Comparison of ENCODE assay signal across 20 mouse cellular contexts in the genomic region with DNA sequence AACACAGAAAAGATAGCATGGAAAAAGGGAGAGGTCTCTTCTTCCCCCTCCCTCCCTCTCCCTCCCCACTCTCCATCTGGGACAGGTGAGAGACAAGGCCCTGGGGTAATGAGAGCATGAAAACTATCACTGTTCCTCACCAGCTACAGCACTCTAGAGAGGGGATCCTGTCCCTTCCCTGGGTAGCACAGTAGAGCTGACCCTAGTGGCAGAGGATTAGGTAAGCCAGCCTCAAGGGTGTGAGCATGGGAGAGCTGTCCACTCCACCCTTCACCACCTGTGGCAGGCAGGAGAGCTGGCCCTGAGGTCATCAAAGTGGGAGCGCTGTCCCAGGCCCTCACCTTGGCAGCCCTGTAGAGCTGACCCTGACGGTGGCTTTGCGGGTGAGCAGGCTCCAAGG.
A peak's percentile ranks its signal among the peaks of the same experiment; 100 is the strongest.
DNase-seq lines count a peak whose midpoint lies in the region; ATAC-seq and TF ChIP-seq lines count a peak whose summit lies in the region.
"Had no signal": no experiment of that assay in that cellular context is flagged by ENCODE, and none has a peak within 500 bp of the region (broad histone marks: within the 10 kb centered on the region; RNA-seq: fewer than 3 reads in every experiment).

No protein-coding gene starts in this region.

- H3K9me3 ChIP-seq in hindbrain, embryonic 10.5 days = no peaks in the 10 kb centered on the region
- no peaks in the 10 kb centered on the region for H3K9me3 ChIP-seq in hindbrain, embryonic 13.5 days
- H3K9me3 ChIP-seq in midbrain, embryonic 13.5 days = no peaks in the 10 kb centered on the region
- no peaks in the 10 kb centered on the region for H3K9me3 ChIP-seq in midbrain, embryonic 15.5 days
- H3K9me3 ChIP-seq in embryonic facial prominence, embryonic 10.5 days = no peaks in the 10 kb centered on the region
- H3K9me3 ChIP-seq in liver, postnatal 0 days (ENCODE audit: low read length) = no peaks in the 10 kb centered on the region
- H3K9me3 ChIP-seq: embryonic facial prominence, embryonic 15.5 days; forebrain, embryonic 10.5 days had no signal

- H3K36me3 ChIP-seq in hindbrain, embryonic 10.5 days = no peaks in the 10 kb centered on the region
- H3K36me3 ChIP-seq in hindbrain, embryonic 13.5 days = no peaks in the 10 kb centered on the region
- no peaks in the 10 kb centered on the region for H3K36me3 ChIP-seq in midbrain, embryonic 13.5 days
- H3K36me3 ChIP-seq in midbrain, embryonic 15.5 days (replicated peaks) = no peaks in the 10 kb centered on the region
- no peaks in the 10 kb centered on the region for H3K36me3 ChIP-seq in embryonic facial prominence, embryonic 10.5 days (replicated peaks)
- no peaks in the 10 kb centered on the region for H3K36me3 ChIP-seq in liver, postnatal 0 days (replicated peaks; ENCODE audit: insufficient read depth, low read length)
- H3K36me3 ChIP-seq: embryonic facial prominence, embryonic 15.5 days; forebrain, embryonic 10.5 days had no signal

- H3K4me1 ChIP-seq in hindbrain, embryonic 10.5 days (replicated peaks) = no peaks in the 10 kb centered on the region
- H3K4me1 ChIP-seq in hindbrain, embryonic 13.5 days (replicated peaks) = peaks cover 6% of the 10 kb centered on the region
- 0 out of 2 replicates have a peak, but pooled peaks cover 4% of the 10 kb centered on the region for H3K4me1 ChIP-seq in midbrain, embryonic 13.5 days (replicated peaks)
- no peaks in the 10 kb centered on the region for H3K4me1 ChIP-seq in midbrain, embryonic 15.5 days
- no peaks in the 10 kb centered on the region for H3K4me1 ChIP-seq in embryonic facial prominence, embryonic 10.5 days
- no peaks in the 10 kb centered on the region for H3K4me1 ChIP-seq in liver, postnatal 0 days (ENCODE audit: insufficient read depth)
- H3K4me1 ChIP-seq: embryonic facial prominence, embryonic 15.5 days; forebrain, embryonic 10.5 days had no signal

- intact Hi-C loops in left cerebral cortex, adult 2 months (cut with DNase I) = loop anchor here (5.0 kb wide), 1 partner anchor 355 kb away; the partner anchor contains the start of gene St6galnac5
- intact Hi-C loops in left cerebral cortex, postnatal 4 days (cut with DNase I) = no loop called here

- no peaks in the 10 kb centered on the region for H3K27me3 ChIP-seq in hindbrain, embryonic 10.5 days (ENCODE audit: insufficient read depth, poor library complexity, severe bottlenecking)
- no peaks in the 10 kb centered on the region for H3K27me3 ChIP-seq in hindbrain, embryonic 13.5 days
- no peaks in the 10 kb centered on the region for H3K27me3 ChIP-seq in midbrain, embryonic 13.5 days
- no peaks in the 10 kb centered on the region for H3K27me3 ChIP-seq in midbrain, embryonic 15.5 days (replicated peaks)
- no peaks in the 10 kb centered on the region for H3K27me3 ChIP-seq in embryonic facial prominence, embryonic 10.5 days (replicated peaks; ENCODE audit: low read depth, poor library complexity, severe bottlenecking)
- no peaks in the 10 kb centered on the region for H3K27me3 ChIP-seq in liver, postnatal 0 days (ENCODE audit: insufficient read depth, low read length)
- H3K27me3 ChIP-seq: embryonic facial prominence, embryonic 15.5 days had no signal

- ATAC-seq in hindbrain, embryonic 13.5 days (ENCODE audit: low FRiP score) = no peak
- peak; percentile 62; the same call in 1 of the 2 replicates for ATAC-seq in midbrain, embryonic 13.5 days
- no peak for ATAC-seq in midbrain, embryonic 15.5 days (replicated peaks)
- no peak for ATAC-seq in liver, postnatal 0 days
- ATAC-seq: forebrain, embryonic 16.5 days; inflammation-experienced regulatory T-cells, adult 6 months had no signal

- H3K4me2 ChIP-seq in hindbrain, embryonic 13.5 days = no peak overlapping the region
- no peak overlapping the region for H3K4me2 ChIP-seq in midbrain, embryonic 13.5 days (replicated peaks)
- H3K4me2 ChIP-seq in midbrain, embryonic 15.5 days = no peak overlapping the region
- no peak overlapping the region for H3K4me2 ChIP-seq in liver, postnatal 0 days (ENCODE audit: low read depth, low read length)
- H3K4me2 ChIP-seq: embryonic facial prominence, embryonic 15.5 days; heart, embryonic 11.5 days had no signal

- no peak overlapping the region for H3K9ac ChIP-seq in hindbrain, embryonic 13.5 days
- H3K9ac ChIP-seq in midbrain, embryonic 13.5 days (replicated peaks) = no peak overlapping the region
- H3K9ac ChIP-seq in midbrain, embryonic 15.5 days = no peak overlapping the region
- no peak overlapping the region for H3K9ac ChIP-seq in liver, postnatal 0 days (replicated peaks)
- H3K9ac ChIP-seq: embryonic facial prominence, embryonic 15.5 days had no signal

- no peak for DNase-seq in hindbrain, embryonic 10.5 days (ENCODE audit: low spot score)
- no peak for DNase-seq in left cerebral cortex, adult 2 months (ENCODE audit: extremely low spot score in 1 of 2, low spot score in 2 of 2)
- DNase-seq in left cerebral cortex, postnatal 4 days = no peak
- DNase-seq in embryonic facial prominence, embryonic 10.5 days (ENCODE audit: low spot score) = no peak
- no peak for DNase-seq in liver, postnatal 0 days
- DNase-seq: adrenal gland, postnatal 10 days; cerebellum, adult 11 months; cerebellum, adult 8-10 months; cerebellum, postnatal 25 days; gastrocnemius, postnatal 10 days; heart, adult 2 months had no signal

- no peak for TF ChIP-seq EP300 in liver, postnatal 0 days (IDR thresholded peaks at IDR 0.05; ENCODE audit: low read depth)

- no peak for TF ChIP-seq CTCF in left cerebral cortex, adult 2 months (IDR thresholded peaks at IDR 0.05)
- TF ChIP-seq CTCF in liver, postnatal 0 days (IDR thresholded peaks at IDR 0.05; ENCODE audit: low read depth) = no peak

- 0 out of 2 replicates have a peak overlapping the region, but pooled peaks have one; percentile 19 for H3K27ac ChIP-seq in hindbrain, embryonic 10.5 days
- no peak overlapping the region for H3K27ac ChIP-seq in hindbrain, embryonic 13.5 days
- H3K27ac ChIP-seq in left cerebral cortex, adult 2 months = peak overlapping the region; percentile 3; the same call in 1 of the 2 replicates
- H3K27ac ChIP-seq in midbrain, embryonic 13.5 days = no peak overlapping the region
- no peak overlapping the region for H3K27ac ChIP-seq in midbrain, embryonic 15.5 days
- H3K27ac ChIP-seq in embryonic facial prominence, embryonic 10.5 days (replicated peaks) = 0 out of 2 replicates have a peak overlapping the region, but pooled peaks have one; percentile 4
- H3K27ac ChIP-seq in liver, postnatal 0 days (ENCODE audit: low read depth) = no peak overlapping the region
- H3K27ac ChIP-seq: embryonic facial prominence, embryonic 15.5 days; forebrain, embryonic 10.5 days; heart, adult 2 months had no signal

- no peak overlapping the region for H3K4me3 ChIP-seq in hindbrain, embryonic 10.5 days
- no peak overlapping the region for H3K4me3 ChIP-seq in hindbrain, embryonic 13.5 days
- no peak overlapping the region for H3K4me3 ChIP-seq in left cerebral cortex, adult 2 months
- no peak overlapping the region for H3K4me3 ChIP-seq in midbrain, embryonic 13.5 days (replicated peaks)
- no peak overlapping the region for H3K4me3 ChIP-seq in midbrain, embryonic 15.5 days
- no peak overlapping the region for H3K4me3 ChIP-seq in embryonic facial prominence, embryonic 10.5 days
- H3K4me3 ChIP-seq in liver, postnatal 0 days (ENCODE audit: low read depth, low read length) = no peak overlapping the region
- H3K4me3 ChIP-seq: embryonic facial prominence, embryonic 15.5 days; erythroblast, embryonic 14.5 days; forebrain, embryonic 10.5 days; heart, adult 2 months had no signal

- WGBS in hindbrain, embryonic 10.5 days = 88% methylated on average over 3 of the region's 3 CpGs
- 88% methylated on average over 3 of the region's 3 CpGs for WGBS in hindbrain, embryonic 13.5 days
- 93% methylated on average over 3 of the region's 3 CpGs for WGBS in midbrain, embryonic 13.5 days
- WGBS in midbrain, embryonic 15.5 days = 90% methylated on average over 3 of the region's 3 CpGs
- WGBS in embryonic facial prominence, embryonic 10.5 days = 87% methylated on average over 3 of the region's 3 CpGs
- 64% methylated on average over 3 of the region's 3 CpGs for WGBS in liver, postnatal 0 days (ENCODE audit: insufficient replicate concordance)

Comparison
In these comparisons a context has a peak if more than half of its experiments do, and no peak if none do; other contexts are left out.
1. H3K27ac ChIP-seq: peak in hindbrain, embryonic 10.5 days (single experiment), left cerebral cortex, adult 2 months (single experiment) and embryonic facial prominence, embryonic 10.5 days (single experiment); none in hindbrain, embryonic 13.5 days (single experiment), midbrain, embryonic 13.5 days (single experiment), midbrain, embryonic 15.5 days (single experiment) and liver, postnatal 0 days (single experiment).